Mouse (Mus musculus) forebrain, embryonic 13.5 days (tissue): ENCODE data around the gene Mthfd2. TPM values are rescaled to one million over a fixed set of nuclear protein-coding genes. Genes with fewer than 3 reads are reported as not detected.

ENCODE experiments used
- ATAC-seq: fragments of 200-750 bp; cut with Nextera tagmentation; 2 replicates; pipeline ENCODE4 v1.8.0; 2017
- H3K27ac ChIP-seq: fragments of 300-500 bp; sonication (generic); 2 replicates; pipeline ENCODE4 v1.5.1; 2015; ENCODE audit warnings: inconsistent platforms, mild to moderate bottlenecking, moderate library complexity
- H3K27me3 ChIP-seq: fragments of 300-500 bp; sonication (generic); 2 replicates; pipeline ENCODE4 v1.6.1; 2015; ENCODE audit warnings: mild to moderate bottlenecking, inconsistent platforms
- H3K36me3 ChIP-seq: fragments of 300-500 bp; sonication (generic); 2 replicates; pipeline ENCODE4 v1.6.1; 2015; ENCODE audit warnings: mild to moderate bottlenecking, inconsistent platforms; ENCODE audit not compliant: poor library complexity, severe bottlenecking
- H3K4me1 ChIP-seq: fragments of 300-500 bp; sonication (generic); 2 replicates; pipeline ENCODE4 v1.6.1; 2015; ENCODE audit warnings: inconsistent platforms
- H3K4me2 ChIP-seq: fragments of 300-500 bp; sonication (generic); 2 replicates; pipeline ENCODE4 v1.6.1; 2015; ENCODE audit warnings: inconsistent platforms, mild to moderate bottlenecking, moderate library complexity
- H3K4me3 ChIP-seq: fragments of 300-500 bp; sonication (generic); 2 replicates; pipeline ENCODE4 v1.5.1; 2015; ENCODE audit warnings: mild to moderate bottlenecking, inconsistent platforms
- H3K9ac ChIP-seq: fragments of 300-500 bp; sonication (generic); 2 replicates; pipeline ENCODE4 v1.6.1; 2015; ENCODE audit warnings: mild to moderate bottlenecking, inconsistent platforms
- H3K9me3 ChIP-seq: fragments of 300-500 bp; sonication (generic); replicated peaks from 2 replicates; pipeline ENCODE4 v1.6.1; 2016; ENCODE audit warnings: inconsistent platforms
- WGBS: fragments of 180-500 bp; shearing (Covaris S2); methylation state at CpG from one replicate; pipeline ENCODE4 v1.1.7; 2015; 5-methylcytosine and 5-hydroxymethylcytosine counted together
- polyA plus RNA-seq: library from polyadenylated mRNA; unstranded; fragments of >200 nt; fragmentation: Nextera tagmentation; extraction: Ambion mirVana; gene quantifications from 2 replicates; pipeline ENCODE4 v1.2.1, GENCODE M21; 2015

Gene Mthfd2
- polyA plus RNA-seq, 1 experiment from 2014 or later, result 29.4 TPM

DNA sequence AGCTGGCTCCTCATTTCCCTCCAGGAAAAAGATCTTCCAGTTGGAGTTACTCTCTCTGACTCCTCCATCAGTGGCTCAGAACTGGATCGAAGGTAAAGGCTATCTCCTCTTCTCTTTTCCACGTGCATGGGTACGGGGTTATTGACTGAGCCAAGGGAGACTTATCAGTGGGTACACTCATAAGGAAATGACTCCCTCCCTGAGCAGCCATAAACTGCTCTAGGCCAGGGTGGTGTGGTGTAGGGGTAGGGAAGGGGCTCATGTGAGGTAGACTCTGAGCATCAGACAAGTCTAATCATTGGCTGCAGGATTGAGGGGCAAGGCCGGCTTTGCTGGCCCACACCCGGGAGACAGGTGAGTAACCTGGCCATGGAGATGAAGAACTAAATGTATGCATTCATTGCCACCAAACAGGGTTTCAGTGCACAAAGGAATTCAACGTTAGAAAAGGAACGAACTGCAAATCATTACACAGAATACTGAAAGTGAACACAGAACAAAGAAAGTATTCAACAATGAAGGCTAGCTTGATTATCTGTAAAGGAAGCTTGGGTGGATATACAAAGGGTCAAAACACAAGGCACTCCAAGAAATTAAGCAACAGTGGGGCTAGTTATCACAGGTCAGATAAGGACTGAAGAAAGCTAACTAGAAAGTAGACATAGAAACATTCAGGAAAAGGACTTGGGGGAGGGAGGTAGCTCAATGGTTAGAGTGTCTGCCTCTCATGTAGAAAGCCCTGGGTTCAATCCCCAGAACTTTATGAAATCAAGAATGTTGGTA is 25.1 kb downstream of the Mthfd2 start:
- Histone ChIP-seq H3K4me1 (no peaks in the 10 kb centered on the region), H3K27ac (no peak overlapping the region), H3K36me3 (peaks cover 11% of the 10 kb centered on the region), H3K9ac (no peak overlapping the region), H3K4me2 (no peak overlapping the region), H3K4me3 (no peak overlapping the region), H3K9me3 (no peaks in the 10 kb centered on the region), H3K27me3 (no peaks in the 10 kb centered on the region)
- WGBS, result 86% methylated on average over 7 of the region's 7 CpGs
- ATAC-seq, result no peak

DNA sequence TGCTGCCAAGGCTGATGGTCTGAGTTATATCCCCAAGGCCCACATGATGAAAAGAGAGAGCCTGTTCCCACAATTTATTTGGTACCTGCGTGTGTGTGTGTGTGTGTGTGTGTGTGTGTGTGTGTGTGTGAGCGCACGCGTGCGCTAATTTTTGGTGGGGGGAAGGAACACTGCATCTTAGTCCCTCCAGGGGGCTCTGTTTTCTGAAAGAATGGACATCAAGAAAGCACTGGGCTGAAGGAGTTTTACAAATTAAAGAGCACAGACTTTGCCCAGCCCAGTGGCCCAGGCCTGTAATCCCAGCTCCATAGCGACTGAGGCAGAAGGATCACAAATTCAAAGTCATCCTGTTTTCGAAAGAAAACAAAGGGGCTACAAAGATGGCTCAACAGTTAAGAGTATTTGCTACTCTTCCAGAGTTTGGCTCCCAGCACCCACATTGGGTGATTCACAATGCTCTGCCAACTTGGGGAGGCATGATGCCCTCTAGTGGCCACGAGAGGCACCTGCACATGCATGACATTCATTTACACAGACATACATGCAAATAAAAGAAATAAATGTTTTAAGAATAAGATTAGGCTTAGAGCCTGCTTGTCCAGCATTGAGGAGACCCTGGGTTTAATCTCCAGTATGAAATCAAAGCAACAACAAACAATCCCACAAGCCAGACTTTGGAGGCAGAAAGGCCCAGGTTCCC is 45.3 kb downstream of the Mthfd2 start:
- 73% methylated on average over 8 of the region's 8 CpGs for WGBS
- Histone ChIP-seq H3K4me2 (no peak overlapping the region), H3K4me1 (no peaks in the 10 kb centered on the region), H3K27ac (no peak overlapping the region), H3K4me3 (no peak overlapping the region), H3K9me3 (0 out of 2 replicates have a peak, but pooled peaks cover 2% of the 10 kb centered on the region), H3K9ac (no peak overlapping the region), H3K27me3 (0 out of 2 replicates have a peak, but pooled peaks cover 1% of the 10 kb centered on the region), H3K36me3 (no peaks in the 10 kb centered on the region)
- no peak for ATAC-seq

DNA sequence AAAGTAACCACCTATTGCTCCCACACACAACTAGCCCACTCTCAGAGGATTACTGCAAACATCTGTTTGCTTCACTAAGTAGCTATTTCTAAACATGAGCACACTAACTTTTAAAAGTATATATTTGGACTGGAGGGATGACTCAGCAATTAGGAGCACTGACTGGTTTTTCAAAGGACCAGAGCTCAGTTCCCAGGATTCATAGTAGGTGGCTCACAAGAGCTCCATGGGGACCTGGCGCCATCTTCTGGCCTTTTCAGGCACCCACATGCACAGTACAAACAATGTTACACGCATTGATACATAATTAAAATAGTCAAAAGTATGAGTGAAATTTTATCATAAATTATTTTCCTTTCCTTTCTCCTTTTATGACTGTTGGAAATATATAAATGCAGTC is 46.8 kb downstream of the Mthfd2 start:
- no peaks in the 10 kb centered on the region for H3K36me3 ChIP-seq
- no peak overlapping the region for H3K4me3 ChIP-seq
- no peak overlapping the region for H3K4me2 ChIP-seq
- H3K27me3 ChIP-seq, result 0 out of 2 replicates have a peak, but pooled peaks cover 3% of the 10 kb centered on the region
- H3K4me1 ChIP-seq, result no peaks in the 10 kb centered on the region
- 25% methylated on average over 2 of the region's 2 CpGs for WGBS
- 0 out of 2 replicates have a peak, but pooled peaks cover 2% of the 10 kb centered on the region for H3K9me3 ChIP-seq
- no peak overlapping the region for H3K9ac ChIP-seq
- no peak overlapping the region for H3K27ac ChIP-seq
- no peak for ATAC-seq

DNA sequence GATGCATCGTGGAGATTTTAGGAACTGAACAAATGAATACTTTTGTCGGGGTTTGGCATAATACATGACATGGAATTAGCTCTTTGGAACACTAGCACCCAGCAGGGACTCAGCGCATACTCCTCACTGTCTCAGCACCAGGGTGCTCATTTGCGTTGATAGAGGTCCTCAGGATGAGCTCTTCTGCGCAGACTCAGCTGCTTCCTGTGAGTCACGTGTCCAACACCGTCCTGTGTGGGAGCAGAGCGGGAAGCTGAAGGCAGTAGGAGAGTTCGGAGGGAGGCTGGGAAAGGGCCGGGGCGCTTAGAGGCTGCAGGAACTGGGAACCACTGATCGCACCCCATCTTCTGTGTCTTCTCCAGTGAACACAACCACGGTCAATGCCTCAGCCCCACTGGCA is 48.6 kb downstream of the Mthfd2 start:
- Histone ChIP-seq H3K27me3 (0 out of 2 replicates have a peak, but pooled peaks cover 3% of the 10 kb centered on the region), H3K9me3 (0 out of 2 replicates have a peak, but pooled peaks cover 2% of the 10 kb centered on the region), H3K4me2 (no peak overlapping the region), H3K27ac (no peak overlapping the region), H3K9ac (no peak overlapping the region), H3K36me3 (no peaks in the 10 kb centered on the region), H3K4me3 (no peak overlapping the region), H3K4me1 (no peaks in the 10 kb centered on the region)
- ATAC-seq, result no peak
- WGBS, result 75% methylated on average over 13 of the region's 13 CpGs

DNA sequence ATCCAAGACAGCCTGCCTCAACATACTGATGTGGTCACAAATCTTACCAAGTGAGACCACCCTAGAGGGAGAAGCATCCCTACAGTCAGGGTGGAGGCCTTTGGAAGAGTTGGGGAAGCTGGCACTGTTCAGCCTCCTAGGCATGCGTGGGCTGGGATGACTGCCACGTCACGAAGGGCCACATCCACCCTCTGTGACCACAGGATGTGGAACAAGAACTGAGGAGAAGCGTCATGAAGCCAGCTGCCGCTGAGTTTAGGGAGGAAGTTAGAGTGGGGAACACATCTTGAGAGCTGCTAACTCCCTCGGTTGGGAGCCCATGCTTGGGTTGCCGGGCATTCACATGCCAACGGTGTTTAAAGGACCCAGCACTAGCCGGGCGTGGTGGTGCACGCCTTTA is 52.0 kb downstream of the Mthfd2 start:
- WGBS, result 89% methylated on average over 11 of the region's 11 CpGs
- no peak overlapping the region for H3K9ac ChIP-seq
- H3K9me3 ChIP-seq, result no peaks in the 10 kb centered on the region
- no peak overlapping the region for H3K27ac ChIP-seq
- H3K36me3 ChIP-seq, result no peaks in the 10 kb centered on the region
- no peak for ATAC-seq
- no peak overlapping the region for H3K4me2 ChIP-seq
- no peak overlapping the region for H3K4me3 ChIP-seq
- H3K4me1 ChIP-seq, result peaks cover 1% of the 10 kb centered on the region; the same call in 1 of the 2 replicates
- 0 out of 2 replicates have a peak, but pooled peaks cover 3% of the 10 kb centered on the region for H3K27me3 ChIP-seq

DNA sequence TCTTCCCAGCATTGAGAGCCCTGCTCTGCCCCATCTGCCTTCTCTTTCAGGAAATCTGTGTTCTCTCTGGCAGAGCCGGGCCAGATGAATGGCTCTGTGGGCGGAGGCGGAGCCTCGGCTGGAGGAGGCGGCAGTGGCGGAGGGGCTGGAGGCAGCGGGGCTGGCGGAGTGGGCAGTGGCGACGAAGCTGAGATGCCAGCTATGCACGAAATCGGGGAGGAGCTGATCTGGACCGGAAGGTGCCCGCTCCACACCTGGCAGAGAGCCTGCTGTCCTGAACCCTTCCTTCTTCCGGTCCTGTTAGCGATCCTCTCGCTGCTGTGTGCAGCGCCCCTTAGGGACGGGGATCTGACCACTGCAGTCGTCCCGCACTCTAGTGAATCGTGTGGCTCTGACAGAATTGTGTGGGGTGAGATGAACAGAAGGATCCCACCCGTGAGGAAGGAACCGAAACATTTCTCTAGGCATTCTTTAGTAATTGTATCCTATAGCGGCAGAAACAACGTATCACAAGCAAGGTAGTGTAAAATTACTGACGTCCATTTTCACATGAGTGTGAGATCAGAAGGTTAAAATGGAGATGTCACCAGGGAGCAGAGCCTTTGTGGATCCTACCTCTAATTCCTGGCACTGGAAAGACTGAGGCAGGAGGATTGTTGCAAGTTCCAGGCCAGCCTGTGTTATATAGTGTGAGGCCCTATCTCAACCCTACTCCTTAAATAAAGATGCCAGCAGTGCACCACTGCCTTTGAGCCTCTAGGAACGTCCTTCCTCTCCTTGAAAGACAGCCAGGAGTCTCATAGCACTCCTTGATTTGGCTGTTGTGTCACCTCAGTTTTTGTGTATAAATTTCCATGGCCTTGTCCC is 57.3 kb downstream of the Mthfd2 start:
- Histone ChIP-seq H3K9me3 (no peaks in the 10 kb centered on the region), H3K9ac (peak overlapping the region; percentile 65), H3K4me1 (peaks cover 11% of the 10 kb centered on the region), H3K27me3 (no peaks in the 10 kb centered on the region), H3K4me2 (peak overlapping the region; percentile 50), H3K27ac (peak overlapping the region; percentile 75), H3K4me3 (peak overlapping the region; percentile 39), H3K36me3 (no peaks in the 10 kb centered on the region)
- WGBS, result 2% methylated on average over 28 of the region's 28 CpGs
- ATAC-seq, result peak; percentile 96

DNA sequence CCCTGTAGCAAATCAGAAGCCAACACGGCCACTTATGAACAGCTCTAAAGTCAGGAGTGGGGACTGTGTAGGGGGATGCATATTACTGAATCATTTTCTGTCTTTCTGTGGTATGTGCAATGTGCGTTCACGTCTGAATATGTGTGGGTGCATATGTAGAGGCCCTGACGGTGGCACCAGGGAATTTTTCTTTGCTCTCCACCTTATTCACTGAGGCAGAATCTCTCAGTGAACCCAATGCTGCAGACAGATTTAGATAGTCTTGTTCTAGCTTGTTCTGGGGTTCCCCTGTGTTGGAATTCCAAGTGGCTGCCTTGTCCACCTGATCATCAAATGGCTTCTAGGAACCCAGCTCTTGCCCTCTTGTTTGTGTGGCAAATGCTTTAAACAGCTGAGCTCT is 58.1 kb downstream of the Mthfd2 start:
- Histone ChIP-seq H3K27ac (peak overlapping the region; percentile 72), H3K9me3 (no peaks in the 10 kb centered on the region), H3K4me2 (peak overlapping the region; percentile 50), H3K27me3 (no peaks in the 10 kb centered on the region), H3K4me1 (peaks cover 11% of the 10 kb centered on the region), H3K9ac (peak overlapping the region; percentile 52), H3K36me3 (no peaks in the 10 kb centered on the region), H3K4me3 (peak overlapping the region; percentile 39)
- WGBS, result 67% methylated on average over 4 of the region's 4 CpGs
- 0 out of 2 replicates have a peak, but pooled peaks have one; percentile 3 for ATAC-seq

DNA sequence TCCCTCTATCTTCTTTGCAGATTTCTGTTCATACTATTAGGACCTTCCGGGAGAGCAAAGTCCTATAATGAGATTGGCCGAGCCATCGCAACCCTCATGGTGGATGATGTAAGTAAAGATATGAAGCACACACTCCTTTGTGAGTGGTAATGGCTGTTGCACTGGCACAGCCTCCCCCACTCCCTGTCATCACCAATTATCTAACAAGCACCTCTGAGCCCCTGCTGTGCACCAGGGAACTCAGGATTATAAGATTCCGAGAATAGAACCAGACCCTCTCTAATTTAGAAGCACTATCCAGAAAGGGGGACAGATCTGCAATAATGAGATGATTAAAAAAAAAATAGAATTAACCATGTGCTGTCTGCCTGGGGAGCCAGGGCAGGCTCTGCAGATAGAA is 60.1 kb downstream of the Mthfd2 start:
- no peak overlapping the region for H3K4me3 ChIP-seq
- H3K9ac ChIP-seq, result no peak overlapping the region
- WGBS, result 68% methylated on average over 4 of the region's 4 CpGs
- no peaks in the 10 kb centered on the region for H3K9me3 ChIP-seq
- H3K27me3 ChIP-seq, result no peaks in the 10 kb centered on the region
- no peaks in the 10 kb centered on the region for H3K36me3 ChIP-seq
- H3K4me2 ChIP-seq, result no peak overlapping the region
- H3K27ac ChIP-seq, result no peak overlapping the region
- no peak for ATAC-seq
- peaks cover 11% of the 10 kb centered on the region for H3K4me1 ChIP-seq

DNA sequence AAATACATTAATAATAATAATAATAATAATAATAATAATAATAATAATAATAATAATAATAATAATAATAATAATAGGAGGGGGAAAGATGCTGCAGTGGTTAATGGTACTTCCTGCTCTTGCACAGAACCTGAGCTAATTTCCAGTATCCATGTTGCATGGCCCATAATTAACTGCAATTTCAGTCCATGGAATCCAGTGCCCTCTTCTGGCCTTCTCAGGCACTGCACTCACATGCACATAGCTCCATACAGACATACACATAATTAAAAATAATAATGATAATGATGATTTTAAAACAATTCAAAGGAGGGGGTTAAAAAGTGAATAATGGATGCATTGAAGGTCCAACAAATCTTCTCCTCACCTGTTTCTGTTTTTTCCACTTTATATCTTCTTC is 60.5 kb downstream of the Mthfd2 start:
- no peak overlapping the region for H3K4me3 ChIP-seq
- H3K9me3 ChIP-seq, result no peaks in the 10 kb centered on the region
- ATAC-seq, result no peak
- no peak overlapping the region for H3K9ac ChIP-seq
- H3K4me2 ChIP-seq, result no peak overlapping the region
- peaks cover 14% of the 10 kb centered on the region for H3K4me1 ChIP-seq
- no peaks in the 10 kb centered on the region for H3K36me3 ChIP-seq
- H3K27ac ChIP-seq, result no peak overlapping the region
- H3K27me3 ChIP-seq, result no peaks in the 10 kb centered on the region

DNA sequence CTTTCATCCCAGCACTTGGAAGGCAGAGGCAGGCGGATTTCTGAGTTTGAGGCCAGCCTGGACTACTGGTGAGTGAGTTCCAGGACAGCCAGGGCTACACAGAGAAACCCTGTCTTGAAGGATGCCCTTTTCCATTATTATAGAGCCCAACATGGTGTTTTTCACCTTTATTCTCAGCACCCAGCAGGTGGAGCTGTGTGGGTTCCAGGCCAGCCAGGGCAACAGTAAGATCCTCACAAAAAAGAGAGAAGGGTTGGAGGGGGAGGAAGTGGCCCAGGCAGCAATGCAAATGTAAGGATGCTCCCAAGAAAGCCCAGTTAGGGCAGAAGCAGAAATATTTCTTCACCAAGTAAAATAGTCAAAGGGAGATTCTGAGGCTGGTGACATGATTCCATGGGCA is 61.2 kb downstream of the Mthfd2 start:
- Histone ChIP-seq H3K9me3 (no peaks in the 10 kb centered on the region), H3K27ac (no peak overlapping the region), H3K4me3 (no peak overlapping the region), H3K4me2 (no peak overlapping the region), H3K27me3 (no peaks in the 10 kb centered on the region), H3K36me3 (no peaks in the 10 kb centered on the region), H3K9ac (no peak overlapping the region), H3K4me1 (peaks cover 14% of the 10 kb centered on the region)
- WGBS, result 87% methylated on average over 1 of the region's 1 CpGs
- ATAC-seq, result no peak
